Mouse (Mus musculus) cerebellum, adult 2 months (tissue): ENCODE data around the gene Syne1.

ENCODE experiments used
- CTCF ChIP-seq: fragments of 200-500 bp; IDR thresholded peaks from 2 replicates; pipeline ENCODE4 v1.5.1; 2011; ENCODE audit warnings: low read depth, mild to moderate bottlenecking, control low read depth, low read length, moderate library complexity, borderline replicate concordance; ENCODE audit not compliant: insufficient read depth
- POLR2A ChIP-seq: fragments of 200-500 bp; IDR thresholded peaks from 2 replicates; pipeline ENCODE4 v1.6.1; 2011; ENCODE audit warnings: low read length, control low read depth, borderline replicate concordance; ENCODE audit not compliant: insufficient read depth

DNA sequence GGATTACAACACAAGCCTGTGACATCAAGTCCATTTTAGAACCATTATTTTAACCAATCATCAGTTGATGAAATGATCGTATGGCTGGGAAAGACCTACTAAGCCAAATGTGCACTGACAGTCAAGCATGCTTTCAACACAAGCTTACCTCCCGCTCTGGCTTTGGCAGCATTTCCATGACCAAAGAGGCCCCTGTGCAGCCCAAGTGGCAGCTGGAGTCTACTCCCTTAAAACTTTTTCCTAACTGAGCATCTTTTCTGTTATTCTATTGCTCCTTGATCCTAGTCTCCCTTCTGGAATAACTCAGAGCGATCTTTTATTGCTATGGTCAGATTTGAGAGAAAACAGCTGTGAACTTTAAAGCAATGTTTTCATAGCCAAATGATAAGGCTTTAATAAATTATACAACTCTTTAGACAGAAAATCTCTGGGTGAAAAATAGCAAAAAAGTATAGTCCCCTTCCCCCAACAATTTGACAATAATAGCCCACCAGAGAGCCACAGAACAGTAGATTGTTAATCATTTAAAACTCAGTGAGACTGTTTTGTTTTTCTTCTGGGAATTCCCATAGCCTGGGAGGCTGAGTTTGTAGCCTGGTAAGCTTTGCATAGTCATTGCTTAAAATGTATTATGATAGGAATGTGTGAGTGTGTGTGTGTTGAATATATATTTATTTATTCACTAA, 411.9 kb downstream of the Syne1 start:
- TF ChIP-seq CTCF (no peak), POLR2A (no peak)
